Mouse (Mus musculus) brain, embryonic 14.5 days (tissue): ENCODE measurements around the gene Hs6st1.

Source experiments
- CTCF ChIP-seq: fragments of 200-500 bp; IDR thresholded peaks from 2 replicates; pipeline ENCODE4 v1.5.1; 2012; ENCODE audit warnings: inconsistent platforms, mild to moderate bottlenecking, moderate library complexity, borderline replicate concordance; ENCODE audit not compliant: insufficient read depth, insufficient read length; ENCODE audit errors: extremely low read depth
- POLR2A ChIP-seq: fragments of 200-500 bp; IDR thresholded peaks from 2 replicates; pipeline ENCODE4 v1.6.1; 2012; ENCODE audit warnings: mild to moderate bottlenecking, inconsistent platforms, borderline replicate concordance; ENCODE audit not compliant: poor library complexity, insufficient read depth, insufficient read length, severe bottlenecking; ENCODE audit errors: extremely low read depth

DNA sequence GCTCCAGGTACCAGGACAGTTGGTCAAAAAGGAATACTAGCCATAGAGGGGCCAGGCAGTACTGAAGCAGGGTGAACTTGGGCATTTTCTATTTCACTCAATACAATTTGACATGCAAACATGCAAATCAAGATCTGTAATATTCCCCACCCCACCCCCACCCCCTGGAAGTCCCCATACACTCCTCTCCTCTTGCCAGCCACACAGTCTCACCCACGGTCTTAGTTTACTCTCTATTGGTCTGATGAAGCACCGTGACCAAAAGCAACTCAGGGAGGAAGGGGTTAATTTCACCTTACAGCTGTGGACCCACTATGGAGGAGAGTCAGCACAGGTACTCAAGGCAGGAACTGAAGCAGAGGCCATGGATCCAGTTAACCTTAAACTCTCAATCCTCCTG lies 14.6 kb upstream of the Hs6st1 start:
- TF ChIP-seq POLR2A (no peak), CTCF (no peak)
